Mouse (Mus musculus) liver (tissue): Measurements from ENCODE around the gene Mast1.

Experiments
- DNase-seq: peaks from one replicate; pipeline ENCODE4 v3.0.0-alpha.2; 2020; ENCODE audit warnings: mixed read lengths

The Mast1 gene

GRCm38 (mm10) chr8:84973079-84973478, 35.9 kb upstream of the Mast1 start:
- no peak for DNase-seq

DNA sequence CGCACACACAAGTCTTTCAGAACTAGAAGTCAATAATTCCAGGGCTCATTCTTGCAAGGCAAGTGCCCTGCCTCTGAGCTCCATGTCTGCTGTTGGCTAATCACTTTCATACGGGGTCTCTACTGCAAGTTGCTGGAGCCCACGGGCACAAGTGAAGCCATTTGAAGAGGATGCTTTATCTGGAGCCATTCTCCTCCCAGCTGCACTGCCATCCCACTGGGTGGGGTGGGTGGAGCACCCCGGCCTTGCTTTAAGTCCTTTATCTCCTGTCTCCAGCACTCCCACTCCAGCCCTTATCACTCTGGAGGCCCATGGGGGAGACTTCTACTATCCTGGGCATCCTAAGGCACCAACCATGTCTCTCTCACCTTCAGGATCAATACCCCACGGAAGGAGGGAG, 33.8 kb upstream of the Mast1 start:
- DNase-seq: peak; percentile 93

- DNase-seq: peak; percentile 39
Observed at GRCm38 (mm10) chr8:84970135-84970790, 33.1 kb upstream of the Mast1 start.

- DNase-seq: peak; percentile 95
Observed at GRCm38 (mm10) chr8:84969241-84970134, 32.3 kb upstream of the Mast1 start, which contains the start of the genes Gm49661, Prdx2 and Rnaseh2a. TSS of gene Gm49661 (minus strand) at chr8:84969433. TSS of gene Prdx2 (plus strand) at chr8:84969587. TSS of gene Rnaseh2a (minus strand) at chr8:84969767.

GRCm38 (mm10) chr8:84968650-84969049, 31.5 kb upstream of the Mast1 start:
- peak; percentile 39 for DNase-seq

DNA sequence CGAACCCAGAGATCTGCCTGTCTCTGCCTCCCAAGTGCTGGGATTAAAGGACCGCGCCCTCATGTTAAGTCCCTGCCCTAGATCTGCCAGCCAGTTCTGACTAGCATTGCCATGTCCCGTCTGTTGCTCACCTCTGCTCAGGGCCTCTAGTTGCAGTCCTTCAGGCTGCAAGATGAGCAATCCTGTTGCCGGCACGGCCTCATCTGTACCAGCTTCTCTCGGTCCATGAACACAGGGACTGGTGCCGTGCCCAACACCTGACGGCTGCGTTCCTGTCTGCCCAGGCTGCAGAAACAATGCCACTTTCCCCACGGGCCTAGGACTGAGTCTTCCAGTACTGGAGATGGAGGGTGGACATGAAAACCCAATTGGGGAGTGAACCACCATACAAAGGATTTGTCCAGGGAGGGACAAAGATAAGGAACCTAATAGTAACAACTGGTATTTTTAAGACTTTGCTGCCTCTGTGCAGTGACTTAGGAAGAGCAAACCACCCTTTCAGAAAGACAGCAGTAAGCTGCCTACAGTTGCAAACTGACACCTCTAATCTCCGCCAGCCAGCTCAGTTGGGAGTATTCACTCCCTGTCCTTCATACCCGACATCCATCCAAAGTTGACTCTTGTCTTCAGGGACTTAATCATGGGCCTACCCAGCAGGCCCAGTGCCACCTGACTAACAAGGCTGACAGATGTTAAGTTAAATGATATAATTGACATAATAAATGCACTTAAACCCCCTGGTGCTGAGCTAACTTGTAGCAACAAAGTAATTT, 30.6 kb upstream of the Mast1 start:
- peak; percentile 47 for DNase-seq

DNA sequence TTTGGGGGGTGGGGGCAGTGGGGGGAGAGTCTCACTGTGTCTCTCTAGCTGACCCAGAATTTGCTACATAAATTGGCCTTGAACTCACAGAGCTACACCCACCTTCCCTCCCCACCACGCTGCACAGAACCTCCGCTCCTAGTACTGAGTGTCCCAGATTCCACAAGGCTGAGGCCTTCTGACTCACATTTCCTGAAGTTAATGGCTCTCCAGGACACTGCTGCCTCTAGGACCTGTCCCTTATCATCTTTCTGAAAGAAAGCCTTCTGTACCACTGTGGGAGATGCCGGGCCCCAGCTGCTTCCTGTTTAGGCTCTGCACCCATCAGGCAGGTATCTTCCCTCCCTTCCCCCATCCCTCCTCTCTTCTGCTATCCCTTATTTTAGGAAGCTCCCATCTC, 29.4 kb upstream of the Mast1 start:
- DNase-seq: peak; percentile 65

DNA sequence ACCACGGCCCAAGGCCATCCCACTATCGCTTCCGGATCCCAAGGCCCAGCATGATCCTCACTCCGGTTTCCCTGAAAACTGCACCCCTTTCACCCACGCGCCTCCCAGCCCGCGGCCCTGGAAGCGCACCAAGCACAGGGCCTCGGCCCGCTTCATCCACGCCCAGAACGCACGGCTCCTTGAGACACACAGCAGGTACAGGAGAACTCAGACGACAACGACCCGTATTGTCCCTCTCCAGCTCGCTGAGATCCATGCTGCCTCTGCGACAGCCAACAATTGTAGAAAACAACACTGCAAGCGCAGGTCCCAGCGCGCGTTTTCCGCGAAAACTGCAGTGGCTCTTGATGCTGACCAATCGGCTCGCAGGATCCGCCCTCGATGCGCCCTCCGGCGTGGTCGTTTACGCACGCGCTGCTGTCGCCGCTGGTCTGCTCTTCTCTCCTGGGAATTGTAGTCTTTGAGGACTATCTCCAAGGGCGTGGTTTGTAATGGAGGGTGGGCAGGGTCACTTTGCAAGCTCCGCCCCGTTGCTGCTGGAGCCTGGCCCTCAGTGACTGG, 28.7 kb upstream of the Mast1 start:
- DNase-seq: peak; percentile 98

DNA sequence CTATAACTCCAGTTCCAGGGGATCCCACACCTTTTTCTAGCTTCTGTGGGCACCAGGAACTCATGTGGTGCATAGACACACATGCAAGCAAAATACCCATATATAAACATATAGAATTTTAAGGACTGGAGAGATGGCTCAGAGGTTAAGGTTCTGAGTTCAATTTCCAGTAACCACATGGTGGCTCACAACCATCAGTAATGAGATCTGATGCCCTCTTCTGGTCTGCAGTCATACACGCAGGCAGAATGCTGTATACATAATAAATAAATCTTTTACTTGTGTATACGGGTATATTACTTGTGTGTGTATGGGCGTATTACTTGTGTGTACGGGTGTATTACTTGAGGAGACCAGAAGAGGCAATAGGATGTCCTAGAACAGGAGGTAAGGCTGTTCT, 26.8 kb upstream of the Mast1 start:
- no peak for DNase-seq

DNA sequence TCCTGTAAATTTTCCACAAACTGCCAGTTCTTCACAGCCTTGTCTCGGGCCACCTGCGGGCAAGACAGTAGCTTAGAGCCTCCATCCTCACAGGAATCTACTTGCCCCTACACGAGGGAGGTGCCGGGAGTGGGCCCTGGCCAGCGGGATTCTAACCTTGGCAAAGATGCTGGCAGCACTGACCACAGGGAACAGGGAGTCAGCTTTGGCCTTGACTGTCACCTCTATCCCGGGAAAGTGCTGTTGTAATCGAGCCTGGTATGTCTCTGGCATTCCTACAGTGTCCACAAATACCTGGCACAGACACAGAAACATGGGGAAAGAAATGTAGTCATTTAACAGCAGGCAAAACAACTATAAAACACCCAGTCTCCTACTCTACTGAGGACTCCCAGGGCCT, 22.7 kb upstream of the Mast1 start:
- no peak for DNase-seq

- DNase-seq: peak; percentile 80
Observed at GRCm38 (mm10) chr8:84956768-84957167, 19.6 kb upstream of the Mast1 start.

GRCm38 (mm10) chr8:84952612-84953255, 15.6 kb upstream of the Mast1 start:
- peak; percentile 67 for DNase-seq

DNA sequence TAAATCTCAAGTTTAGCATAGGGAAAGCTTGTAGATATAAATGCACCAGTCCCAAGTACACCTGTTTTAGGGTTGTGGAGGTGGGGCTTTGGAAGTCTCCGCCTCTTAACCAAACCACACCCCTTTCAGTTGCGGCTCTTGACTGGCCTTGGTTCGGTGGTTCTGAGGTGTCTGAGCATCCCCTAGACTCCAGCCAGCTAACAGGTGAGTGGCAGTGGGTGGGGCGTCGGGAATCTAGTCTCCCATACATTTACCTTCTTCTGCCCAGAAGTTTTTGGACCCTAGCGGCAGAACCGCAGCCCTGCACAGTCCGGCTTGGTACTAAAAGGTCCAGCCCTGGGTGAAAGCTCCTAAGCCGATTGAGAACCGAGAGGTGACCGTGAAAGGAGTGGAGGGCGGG, 12.6 kb upstream of the Mast1 start:
- DNase-seq: no peak

DNA sequence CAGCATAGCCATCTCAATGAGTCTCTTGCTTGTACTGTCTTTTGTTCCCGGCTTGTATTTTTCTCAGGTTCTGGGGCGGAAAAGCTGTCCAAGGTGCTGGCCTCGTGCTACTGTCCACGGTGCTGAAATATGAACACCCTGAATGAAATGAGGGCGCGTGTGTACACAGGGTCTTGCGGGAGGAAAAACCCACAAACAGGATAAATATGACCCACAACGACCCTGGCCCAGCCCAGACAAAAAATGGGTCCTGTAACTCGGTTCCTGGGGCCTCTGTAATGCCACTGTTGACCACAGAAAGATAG, 10.0 kb upstream of the Mast1 start:
- DNase-seq: no peak

DNA sequence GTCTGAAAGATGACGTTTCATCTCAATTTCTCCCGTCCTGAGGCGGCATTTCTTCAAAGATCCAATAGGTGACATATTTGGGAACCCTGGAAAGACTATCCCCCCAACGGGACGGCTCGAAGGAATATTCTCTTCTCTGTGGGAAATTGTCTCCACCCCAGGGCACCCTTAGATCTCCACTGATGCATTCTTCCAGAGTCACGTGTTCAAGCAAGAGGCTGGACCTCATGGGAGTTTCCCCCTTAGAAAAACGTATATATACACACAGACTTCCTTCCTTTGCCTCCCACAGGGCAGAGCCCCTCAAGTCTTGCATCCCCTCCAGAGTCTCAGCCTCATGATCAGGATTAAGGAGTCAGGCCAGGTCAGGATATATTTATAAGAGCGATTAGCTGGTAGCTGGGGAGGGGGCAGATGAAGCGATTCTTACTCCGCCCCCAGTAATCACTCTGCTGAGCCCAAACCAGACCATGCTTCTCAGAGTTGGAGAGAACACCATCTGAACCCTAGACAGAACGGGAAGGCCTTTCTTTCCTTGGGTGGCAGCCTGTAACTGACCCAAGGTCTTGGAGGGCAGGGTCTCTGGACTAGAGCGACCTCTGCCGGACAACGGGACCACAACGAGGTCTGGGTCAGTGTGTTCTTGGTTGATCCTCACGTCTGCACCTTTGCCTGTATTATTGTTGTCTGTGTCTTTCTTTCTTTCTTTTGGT, 9.5 kb upstream of the Mast1 start, which contains the start of gene Rtbdn:
Gene Rtbdn (plus strand): TSS at position 464 of the 713 bp plus-strand sequence.
- DNase-seq: no peak

- DNase-seq: no peak
Observed at GRCm38 (mm10) chr8:84945633-84946527, 8.7 kb upstream of the Mast1 start.

DNA sequence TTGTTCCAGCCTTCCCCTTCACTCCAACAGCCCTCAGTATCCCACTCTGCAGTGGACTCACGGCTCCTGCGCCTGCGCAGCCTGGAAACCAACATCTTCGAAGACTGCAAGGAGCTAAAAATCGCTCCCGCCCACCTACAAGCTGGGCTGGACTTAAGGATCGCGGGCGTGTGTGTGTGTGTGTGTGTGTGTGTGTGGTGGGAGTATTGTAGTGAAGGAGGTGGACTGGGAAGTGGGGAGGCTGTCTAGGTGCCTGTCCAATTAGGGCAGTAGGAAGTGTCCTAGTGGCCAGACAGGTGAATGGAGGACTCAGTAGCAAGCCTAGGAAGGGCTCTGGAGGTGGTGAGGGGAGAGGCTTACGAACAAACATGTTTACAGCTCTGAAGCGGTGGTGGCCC, 8.1 kb upstream of the Mast1 start:
- DNase-seq: no peak

GRCm38 (mm10) chr8:84944478-84945160, 7.5 kb upstream of the Mast1 start:
- peak; percentile 87 for DNase-seq

DNA sequence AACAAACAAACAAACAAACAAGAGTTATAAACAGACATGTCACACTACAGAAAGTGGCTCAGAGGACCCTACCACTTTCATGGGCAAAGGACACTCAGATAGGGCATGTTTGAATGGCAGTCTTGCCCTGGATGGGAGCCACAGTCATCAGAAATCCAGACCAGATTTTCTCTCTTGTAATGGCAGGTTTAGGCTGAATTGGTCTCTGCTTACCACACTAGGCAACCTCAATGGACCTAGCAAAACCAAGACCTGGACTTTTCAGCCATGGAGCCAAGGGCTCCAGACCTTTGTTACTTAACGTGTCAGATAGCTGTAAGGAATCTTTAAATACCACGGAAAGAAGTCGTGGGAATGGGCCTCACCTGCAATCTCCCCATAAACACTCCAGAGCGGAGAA, 6.5 kb upstream of the Mast1 start:
- no peak for DNase-seq
